Mouse (Mus musculus) liver, adult 2 months (tissue): ENCODE measurements at regions not wholly inside any gene's neighbourhood (a gene's known extent, or its start where the extent isn't known, plus 50 kb on each side); places are given as distances from the start of the nearest gene placed in this dataset.
A peak's percentile ranks its signal among the peaks of the same experiment; 100 is the strongest.

Experiments
- DNase-seq: peaks from one replicate; pipeline ENCODE4 v3.0.0-alpha.2; 2011; ENCODE audit warnings: low read depth, low spot score; ENCODE audit errors: extremely low read depth
- H3K27ac ChIP-seq: fragments of 200-500 bp; replicated peaks from 2 replicates; pipeline ENCODE4 v1.5.1; 2012; ENCODE audit warnings: low read depth, mild to moderate bottlenecking, control low read depth, inconsistent platforms, low read length; ENCODE audit not compliant: insufficient read depth
- H3K27me3 ChIP-seq: fragments of 200-500 bp; 2 replicates; pipeline ENCODE4 v1.6.1; 2012; ENCODE audit warnings: mild to moderate bottlenecking, moderate library complexity, low read length, inconsistent platforms; ENCODE audit not compliant: control insufficient read depth, insufficient read depth
- H3K36me3 ChIP-seq: fragments of 200-500 bp; 2 replicates; pipeline ENCODE4 v1.6.1; 2012; ENCODE audit warnings: low read length, inconsistent platforms; ENCODE audit not compliant: control insufficient read depth, insufficient read depth
- H3K4me1 ChIP-seq: fragments of 200-500 bp; 2 replicates; pipeline ENCODE4 v1.6.1; 2011; ENCODE audit warnings: low read length; ENCODE audit not compliant: control insufficient read depth, insufficient read depth
- H3K4me3 ChIP-seq: fragments of 200-500 bp; 2 replicates; pipeline ENCODE4 v1.5.1; 2011; ENCODE audit warnings: low read depth, mild to moderate bottlenecking, control low read depth, low read length, moderate library complexity; ENCODE audit not compliant: insufficient read depth
- H3K79me2 ChIP-seq: fragments of 200-500 bp; 2 replicates; pipeline ENCODE4 v1.6.1; 2012; ENCODE audit warnings: inconsistent platforms, mild to moderate bottlenecking, low read length, moderate library complexity; ENCODE audit not compliant: control insufficient read depth, insufficient read depth
- H3K9ac ChIP-seq: fragments of 200-500 bp; 2 replicates; pipeline ENCODE4 v1.6.1; 2012; ENCODE audit warnings: low read depth, mild to moderate bottlenecking, control low read depth, inconsistent platforms, low read length
- CTCF ChIP-seq: fragments of 200-500 bp; IDR thresholded peaks from 2 replicates; pipeline ENCODE4 v1.5.1; 2011; ENCODE audit warnings: low read depth, low read length, control low read depth
- POLR2A ChIP-seq: fragments of 200-500 bp; IDR thresholded peaks from 2 replicates; pipeline ENCODE4 v1.6.1; 2011; ENCODE audit warnings: low read length, control low read depth; ENCODE audit not compliant: insufficient read depth; ENCODE audit errors: extremely low read depth
- WGBS: fragments of 180-500 bp; shearing (Covaris S2); methylation state at CpG from one replicate; pipeline ENCODE4 v1.1.7; 2018; 5-methylcytosine and 5-hydroxymethylcytosine counted together

DNA sequence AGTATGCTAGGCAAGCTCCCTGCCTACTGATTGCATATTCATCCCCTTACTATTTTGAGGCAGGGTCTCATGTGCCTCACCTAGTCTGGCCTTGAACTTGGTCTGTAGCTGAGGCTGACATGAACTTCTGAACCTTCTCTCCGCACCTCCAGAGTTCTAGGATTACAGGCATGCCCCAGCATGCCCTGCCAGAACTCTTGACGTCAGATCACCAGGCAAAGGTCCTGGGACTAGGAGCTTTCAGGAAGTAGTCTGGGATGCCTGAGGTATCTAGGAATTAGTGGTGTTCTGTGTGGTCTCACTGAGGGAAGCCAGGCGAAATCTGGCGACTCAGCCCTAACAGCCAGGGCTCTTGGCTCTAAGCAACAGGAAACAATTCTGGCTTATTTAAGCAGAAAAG lies 88.9 kb upstream of the Bcor start:
- Histone ChIP-seq H3K79me2 (no peaks in the 10 kb centered on the region), H3K4me3 (no peak overlapping the region), H3K36me3 (no peaks in the 10 kb centered on the region), H3K27me3 (no peaks in the 10 kb centered on the region), H3K27ac (no peak overlapping the region), H3K4me1 (peaks cover 6% of the 10 kb centered on the region; the same call in 1 of the 2 replicates), H3K9ac (no peak overlapping the region)
- DNase-seq: peak; percentile 77
- TF ChIP-seq POLR2A (no peak), CTCF (no peak)
- WGBS: 27% methylated on average over 4 of the region's 4 CpGs

DNA sequence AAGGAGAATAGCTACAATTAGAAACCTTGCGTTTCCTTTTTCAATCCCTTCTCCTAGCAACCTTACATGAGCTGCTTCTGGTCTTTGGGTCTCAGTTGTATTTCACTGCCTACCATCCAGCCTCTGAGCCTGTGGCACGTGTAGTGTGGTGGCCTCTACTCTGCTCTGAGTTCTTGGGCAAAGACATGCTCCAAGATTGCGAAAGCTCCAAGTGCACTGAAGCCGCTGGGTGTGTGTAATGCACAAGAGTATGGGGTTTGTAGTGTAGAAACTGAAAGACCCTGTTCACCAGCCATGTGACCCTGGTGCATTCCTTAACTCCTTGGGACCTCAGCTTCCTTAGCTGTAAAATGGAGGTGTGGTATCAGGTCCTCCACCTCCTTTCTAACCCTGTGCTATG lies 89.8 kb upstream of the Bcor start:
- Histone ChIP-seq H3K27ac (no peak overlapping the region), H3K36me3 (no peaks in the 10 kb centered on the region), H3K4me3 (no peak overlapping the region), H3K4me1 (peaks cover 6% of the 10 kb centered on the region; the same call in 1 of the 2 replicates), H3K27me3 (no peaks in the 10 kb centered on the region), H3K79me2 (no peaks in the 10 kb centered on the region), H3K9ac (no peak overlapping the region)
- TF ChIP-seq POLR2A: no peak
- no peak for TF ChIP-seq CTCF
- DNase-seq: peak; percentile 41
- WGBS: 68% methylated on average over 4 of the region's 4 CpGs

- no peaks in the 10 kb centered on the region for H3K79me2 ChIP-seq
- peak overlapping the region; percentile 65 for H3K27ac ChIP-seq
- no peaks in the 10 kb centered on the region for H3K36me3 ChIP-seq
- TF ChIP-seq CTCF (peak; percentile 70), POLR2A (no peak)
- H3K4me1 ChIP-seq: peaks cover 6% of the 10 kb centered on the region; the same call in 1 of the 2 replicates
- H3K27me3 ChIP-seq: no peaks in the 10 kb centered on the region
- 2% methylated on average over 30 of the region's 32 CpGs for WGBS
- H3K4me3 ChIP-seq: peak overlapping the region; percentile 62
- peak overlapping the region; percentile 66 for H3K9ac ChIP-seq
- peak; percentile 89 for DNase-seq
These were observed 91.9 kb upstream of the Bcor start for GRCm38 (mm10) chrX:12251853-12252679.

DNA sequence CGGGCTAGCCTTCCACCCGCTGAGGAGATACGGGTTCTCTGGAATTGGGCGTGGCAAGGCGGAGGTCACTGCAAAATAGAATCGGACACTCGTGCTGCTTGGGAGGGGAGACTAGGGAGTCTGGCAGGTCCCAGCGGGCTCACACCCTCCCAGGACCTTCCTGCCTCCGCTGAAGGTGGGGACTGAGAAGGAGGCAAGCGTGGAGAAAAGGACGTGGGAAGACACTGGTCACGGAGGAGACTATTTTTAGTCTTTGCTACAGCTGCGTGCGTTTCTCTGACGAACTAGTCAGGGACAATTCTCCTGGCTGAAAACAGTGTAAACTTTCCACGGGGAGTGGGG lies 92.5 kb upstream of the Bcor start:
- 1% methylated on average over 16 of the region's 16 CpGs for WGBS
- no peak for DNase-seq
- peak overlapping the region; percentile 66 for H3K9ac ChIP-seq
- TF ChIP-seq POLR2A: no peak
- no peaks in the 10 kb centered on the region for H3K27me3 ChIP-seq
- H3K4me1 ChIP-seq: peaks cover 6% of the 10 kb centered on the region; the same call in 1 of the 2 replicates
- H3K27ac ChIP-seq: peak overlapping the region; percentile 65
- peak overlapping the region; percentile 62 for H3K4me3 ChIP-seq
- H3K79me2 ChIP-seq: no peaks in the 10 kb centered on the region
- H3K36me3 ChIP-seq: no peaks in the 10 kb centered on the region

- DNase-seq: no peak
- H3K9ac ChIP-seq: no peak overlapping the region
- TF ChIP-seq CTCF: no peak
- no peak for TF ChIP-seq POLR2A
- 76% methylated on average over 8 of the region's 8 CpGs for WGBS
- H3K27me3 ChIP-seq: no peaks in the 10 kb centered on the region
- H3K27ac ChIP-seq: no peak overlapping the region
- no peaks in the 10 kb centered on the region for H3K36me3 ChIP-seq
- no peaks in the 10 kb centered on the region for H3K79me2 ChIP-seq
- peaks cover 1% of the 10 kb centered on the region; the same call in 1 of the 2 replicates for H3K4me1 ChIP-seq
- no peak overlapping the region for H3K4me3 ChIP-seq
These were observed 96.6 kb upstream of the Bcor start for GRCm38 (mm10) chrX:12256758-12257157.

GRCm38 (mm10) chrX:12263834-12264233 lies 103.7 kb upstream of the Bcor start:
- Histone ChIP-seq H3K4me1 (no peaks in the 10 kb centered on the region), H3K4me3 (no peak overlapping the region), H3K36me3 (no peaks in the 10 kb centered on the region), H3K79me2 (no peaks in the 10 kb centered on the region), H3K27ac (no peak overlapping the region), H3K27me3 (no peaks in the 10 kb centered on the region), H3K9ac (no peak overlapping the region)
- no peak for DNase-seq
- TF ChIP-seq POLR2A (no peak), CTCF (no peak)
- 96% methylated on average over 6 of the region's 6 CpGs for WGBS
